Mouse (Mus musculus) CH12.LX (cell line): Measurements from ENCODE around the gene Gabra1. TPM values are rescaled to one million over a fixed set of nuclear protein-coding genes. Genes with fewer than 3 reads are reported as not detected.

Source experiments
- DNase-seq: peaks from one replicate; pipeline ENCODE4 v3.0.0-alpha.2; 2013; ENCODE audit errors: extremely low read depth
- H3K27ac ChIP-seq: 2 replicates; pipeline ENCODE4 v1.5.1; 2012; ENCODE audit warnings: low read depth, mild to moderate bottlenecking, control low read depth, moderate library complexity; ENCODE audit not compliant: insufficient read depth
- H3K27me3 ChIP-seq: replicated peaks from 2 replicates; pipeline ENCODE3; 2012; ENCODE audit warnings: inconsistent platforms
- H3K36me3 ChIP-seq, 2 experiments: replicated peaks in 1 of 2; 2 replicates each; pipeline versions ENCODE3 to v1.6.1; 2012; ENCODE audit warnings: inconsistent platforms in 1 of 2, low read length in 1 of 2, mild to moderate bottlenecking in 1 of 2, mixed read lengths in 1 of 2, moderate library complexity in 1 of 2; ENCODE audit not compliant: control insufficient read depth in 1 of 2, insufficient read depth in 1 of 2
- H3K4me1 ChIP-seq, 2 experiments: 2 replicates each; pipeline ENCODE4 v1.6.1; 2012; ENCODE audit warnings: inconsistent platforms in 1 of 2, moderate library complexity in 1 of 2; ENCODE audit not compliant: insufficient read depth in 2 of 2, control insufficient read depth in 1 of 2
- H3K4me2 ChIP-seq: 2 replicates; pipeline ENCODE4 v1.6.1; 2012; ENCODE audit warnings: low read depth, mild to moderate bottlenecking, control low read depth; ENCODE audit not compliant: poor library complexity, insufficient read depth, severe bottlenecking
- H3K4me3 ChIP-seq, 3 experiments: fragments of 150-350 bp in 1 of 3; sonication (generic) in 1 of 3; replicated peaks in 1 of 3; 2 replicates each; pipeline versions ENCODE3 to v1.5.1; 2011 to 2012; ENCODE audit warnings: low read depth in 2 of 3, low read length in 2 of 3, mild to moderate bottlenecking in 2 of 3, moderate library complexity in 2 of 3, control low read depth in 1 of 3, improper control_type of control experiment in 1 of 3, inconsistent platforms in 1 of 3, mixed read lengths in 1 of 3; ENCODE audit not compliant: poor library complexity in 1 of 3
- H3K79me2 ChIP-seq: replicated peaks from 2 replicates; pipeline ENCODE4 v1.6.1; 2012; ENCODE audit warnings: mild to moderate bottlenecking, moderate library complexity; ENCODE audit not compliant: control insufficient read depth, poor library complexity, insufficient read depth, severe bottlenecking; ENCODE audit errors: extremely low read depth
- H3K9ac ChIP-seq: 2 replicates; pipeline ENCODE4 v1.6.1; 2012; ENCODE audit warnings: low read depth, mild to moderate bottlenecking, control low read depth, moderate library complexity; ENCODE audit not compliant: insufficient read depth
- H3K9me3 ChIP-seq: replicated peaks from 2 replicates; pipeline ENCODE3; 2012; ENCODE audit warnings: low read length, inconsistent platforms, mixed read lengths
- BHLHE40 ChIP-seq: IDR thresholded peaks from 2 replicates; pipeline ENCODE4 v1.6.1; 2011; ENCODE audit warnings: mild to moderate bottlenecking, low read depth, low read length, improper control_type of control experiment
- CHD1 ChIP-seq: IDR thresholded peaks from 2 replicates; pipeline ENCODE4 v1.6.1; 2012; ENCODE audit warnings: low read depth, low read length, improper control_type of control experiment, inconsistent platforms
- CTCF ChIP-seq, 2 experiments: IDR thresholded peaks in 1 of 2; conservative IDR thresholded peaks in 1 of 2; 2 replicates each; pipeline ENCODE4 v1.5.1; 2011 to 2012; ENCODE audit warnings: low read depth in 2 of 2, low read length in 2 of 2, improper control_type of control experiment in 1 of 2, inconsistent platforms in 1 of 2, mild to moderate bottlenecking in 1 of 2, moderate library complexity in 1 of 2
- EP300 ChIP-seq: IDR thresholded peaks from 2 replicates; pipeline ENCODE4 v1.6.1; 2011; ENCODE audit warnings: low read length, improper control_type of control experiment
- ETS1 ChIP-seq: conservative IDR thresholded peaks from 2 replicates; pipeline ENCODE4 v1.6.1; 2012; ENCODE audit warnings: low read depth, mild to moderate bottlenecking, inconsistent platforms, low read length, improper control_type of control experiment, moderate library complexity
- HCFC1 ChIP-seq: IDR thresholded peaks from 2 replicates; pipeline ENCODE4 v1.6.1; 2012; ENCODE audit warnings: low read depth, mild to moderate bottlenecking, inconsistent platforms, low read length, improper control_type of control experiment
- MAX ChIP-seq: IDR thresholded peaks from 2 replicates; pipeline ENCODE4 v1.6.1; 2011; ENCODE audit warnings: low read length, improper control_type of control experiment
- MAZ ChIP-seq: IDR thresholded peaks from 2 replicates; pipeline ENCODE4 v1.6.1; 2012; ENCODE audit warnings: low read depth, mild to moderate bottlenecking, inconsistent platforms, low read length, improper control_type of control experiment, moderate library complexity
- MEF2A ChIP-seq: IDR thresholded peaks from 2 replicates; pipeline ENCODE4 v1.6.1; 2014; ENCODE audit warnings: low read depth, mild to moderate bottlenecking, inconsistent platforms, low read length, improper control_type of control experiment, borderline replicate concordance
- MXI1 ChIP-seq: IDR thresholded peaks from 2 replicates; pipeline ENCODE4 v1.6.1; 2011; ENCODE audit warnings: mild to moderate bottlenecking, low read depth, low read length, improper control_type of control experiment
- MYC ChIP-seq: IDR thresholded peaks from 2 replicates; pipeline ENCODE4 v1.6.1; 2011; ENCODE audit warnings: low read depth, mild to moderate bottlenecking, improper control_type of control experiment, low read length
- NELFE ChIP-seq: IDR thresholded peaks from 2 replicates; pipeline ENCODE4 v1.6.1; 2011; ENCODE audit warnings: low read depth, low read length, improper control_type of control experiment
- NRF1 ChIP-seq: IDR thresholded peaks from 2 replicates; pipeline ENCODE4 v1.6.1; 2014; ENCODE audit warnings: low read depth, mild to moderate bottlenecking, inconsistent platforms, low read length, improper control_type of control experiment, moderate library complexity
- PAX5 ChIP-seq: IDR thresholded peaks from 2 replicates; pipeline ENCODE4 v1.6.1; 2012; ENCODE audit warnings: low read length, inconsistent platforms, mixed read lengths
- POLR2A ChIP-seq: IDR thresholded peaks from 2 replicates; pipeline ENCODE4 v1.6.1; 2011; ENCODE audit warnings: low read depth, mild to moderate bottlenecking, improper control_type of control experiment, low read length
- POLR2AphosphoS2 ChIP-seq: IDR thresholded peaks from 2 replicates; pipeline ENCODE4 v1.6.1; 2011; ENCODE audit warnings: low read depth, low read length, improper control_type of control experiment
- TBP ChIP-seq: conservative IDR thresholded peaks from 2 replicates; pipeline ENCODE4 v1.6.1; 2011; ENCODE audit warnings: low read depth, low read length, improper control_type of control experiment
- UBTF ChIP-seq: IDR thresholded peaks from 2 replicates; pipeline ENCODE4 v1.6.1; 2012; ENCODE audit warnings: low read depth, mild to moderate bottlenecking, inconsistent platforms, low read length, improper control_type of control experiment, moderate library complexity
- USF1 ChIP-seq: IDR thresholded peaks from 2 replicates; pipeline ENCODE4 v1.6.1; 2014; ENCODE audit warnings: low read depth, mild to moderate bottlenecking, inconsistent platforms, low read length, improper control_type of control experiment
- USF2 ChIP-seq: conservative IDR thresholded peaks from 2 replicates; pipeline ENCODE4 v1.6.1; 2011; ENCODE audit warnings: low read depth, low read length, improper control_type of control experiment
- ZKSCAN1 ChIP-seq: IDR thresholded peaks from 2 replicates; pipeline ENCODE4 v1.6.1; 2012; ENCODE audit warnings: low read depth, inconsistent platforms, low read length, improper control_type of control experiment, borderline replicate concordance
- ZNF384 ChIP-seq: IDR thresholded peaks from 2 replicates; pipeline ENCODE4 v1.6.1; 2012; ENCODE audit warnings: low read depth, low read length, improper control_type of control experiment, inconsistent platforms
- dilution Hi-C: fragments of 300-500 bp; cut with MboI; formaldehyde crosslinking; loops from 2 replicates; pipeline ENCODE4 v1.14.3; 2020; ENCODE audit warnings: low sequenced_read_pairs; ENCODE audit not compliant: extremely low pct_unique_long_range_greater_than_20kb, extremely low pct_ligation_motif_present
- in situ Hi-C: fragments of 300-500 bp; cut with MboI; formaldehyde crosslinking; loops from 3 replicates; pipeline ENCODE4 v1.14.3; 2019; ENCODE audit warnings: low sequenced_read_pairs, low pct_ligation_motif_present, low pct_unique_long_range_greater_than_20kb, mixed read lengths
- polyA plus RNA-seq: library from polyadenylated mRNA; unstranded; fragments of >175 nt; gene quantifications from 2 replicates; pipeline ENCODE4 v1.2.1, GENCODE M21; 2012; ENCODE audit warnings: low read depth; ENCODE audit not compliant: insufficient read length
- total RNA-seq, 2 experiments: library from RNA; depleted of rRNA; stranded (reverse); fragments of 300-350 nt in 1 of 2; fragments of >200 nt in 1 of 2; gene quantifications; 2 replicates each; pipeline ENCODE4 v1.2.3; 2012 to 2014

The Gabra1 gene
- total and polyA plus RNA-seq, 3 experiments, result not detected

DNA sequence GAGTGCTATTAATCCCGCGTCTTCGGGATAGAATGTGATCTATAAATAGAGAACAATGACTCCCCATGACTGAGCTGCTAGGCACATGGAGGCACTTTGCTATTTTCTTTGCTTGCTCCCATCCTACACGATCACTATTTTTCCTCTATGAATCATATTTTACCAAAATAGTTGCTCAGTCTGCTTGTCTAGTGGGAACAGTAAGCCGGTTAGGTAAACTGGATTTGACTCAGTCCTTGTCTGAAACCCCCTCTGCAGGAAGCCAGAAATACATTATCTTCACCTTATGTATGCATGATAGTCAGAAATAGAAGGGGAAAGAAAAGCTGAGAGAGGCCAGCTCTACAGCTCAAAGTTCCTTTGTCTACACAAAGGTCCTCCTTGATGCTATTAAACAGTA lies 31.3 kb downstream of the Gabra1 start:
- Histone ChIP-seq H3K9ac (no peak overlapping the region), H3K27me3 (no peaks in the 10 kb centered on the region), H3K4me1 (no peaks in the 10 kb centered on the region)
- dilution Hi-C loops, result no loop called here
- TF ChIP-seq MEF2A, result no peak
- no peak for TF ChIP-seq USF2
- TF ChIP-seq EP300, result no peak
- no peak for TF ChIP-seq HCFC1
- TF ChIP-seq MYC, result no peak
- no peak for TF ChIP-seq ZNF384
- no peak for TF ChIP-seq CTCF (conservative IDR thresholded peaks at IDR 0.05 in 1 of 2, IDR thresholded peaks at IDR 0.05 in 1 of 2; ENCODE audit: low read depth in 2 of 2, low read length in 2 of 2)
- TF ChIP-seq MAZ, result no peak
- TF ChIP-seq POLR2AphosphoS2, result no peak
- TF ChIP-seq MAX, result no peak
- TF ChIP-seq MXI1, result no peak
- no peak for TF ChIP-seq ETS1
- TF ChIP-seq POLR2A, result no peak
- no peak for TF ChIP-seq NRF1
- TF ChIP-seq TBP, result no peak
- TF ChIP-seq, all 38 proteins: peak for 0
- in situ Hi-C loops, result no loop called here
- H3K4me2 ChIP-seq, result no peak overlapping the region
- no peaks in the 10 kb centered on the region for H3K79me2 ChIP-seq
- H3K4me3 ChIP-seq, result no peak overlapping the region
- H3K9me3 ChIP-seq, result no peaks in the 10 kb centered on the region
- no peak for DNase-seq
- no peak overlapping the region for H3K27ac ChIP-seq
- no peaks in the 10 kb centered on the region for H3K36me3 ChIP-seq

- dilution Hi-C loops (no loop called here), in situ Hi-C loops (no loop called here)
- no peaks in the 10 kb centered on the region for H3K79me2 ChIP-seq
- H3K4me1 ChIP-seq, result no peaks in the 10 kb centered on the region
- DNase-seq, result no peak
- H3K4me2 ChIP-seq, result no peak overlapping the region
- H3K9ac ChIP-seq, result no peak overlapping the region
- H3K4me3 ChIP-seq, result no peak overlapping the region
- no peaks in the 10 kb centered on the region for H3K36me3 ChIP-seq
- H3K27me3 ChIP-seq, result no peaks in the 10 kb centered on the region
- TF ChIP-seq UBTF, result no peak
- no peak for TF ChIP-seq USF1
- no peak for TF ChIP-seq CHD1
- TF ChIP-seq MYC, result no peak
- TF ChIP-seq BHLHE40, result no peak
- TF ChIP-seq PAX5, result no peak
- TF ChIP-seq ZKSCAN1, result no peak
- no peak for TF ChIP-seq NELFE
- no peak overlapping the region for H3K27ac ChIP-seq
- no peaks in the 10 kb centered on the region for H3K9me3 ChIP-seq
These were observed 65.8 kb downstream of the Gabra1 start for GRCm38 (mm10) chr11:42116931-42117330.
